Mouse (Mus musculus) left cerebral cortex, adult 8-10 months (tissue): ENCODE data around the gene Ppdpf. TPM values are rescaled to one million over a fixed set of nuclear protein-coding genes. Genes with fewer than 3 reads are reported as not detected.
"Not testable (repeated sequence)": the region's sequence is repeated elsewhere in the genome, so short reads cannot be mapped to it uniquely, and the experiment has no call there.

ENCODE experiments used
- DNase-seq, 2 experiments: peaks; one replicate each; pipeline ENCODE4 v3.0.0; 2022; ENCODE audit warnings: low spot score in 2 of 2
- total RNA-seq, 4 experiments: library from RNA; stranded (reverse); gene quantifications; 2 replicates each; pipeline ENCODE4 v1.2.4; 2022

Gene Ppdpf
- total RNA-seq, 4 experiments from 2014 or later: 73.1 to 84.3 (median 75.9) TPM

- DNase-seq: peak in 1 of 2 experiments; percentile 90
These were observed 27.9 kb upstream of the Ppdpf start for GRCm38 (mm10) chr2:181159091-181159514.

- DNase-seq: peak in 1 of 2 experiments; percentile 81
These were observed 27.3 kb upstream of the Ppdpf start for GRCm38 (mm10) chr2:181159771-181160170.

GRCm38 (mm10) chr2:181160821-181161220, 26.2 kb upstream of the Ppdpf start:
- DNase-seq: no peak

- no peak for DNase-seq
These were observed 20.6 kb upstream of the Ppdpf start for GRCm38 (mm10) chr2:181166469-181166868.

GRCm38 (mm10) chr2:181174646-181175045, 12.4 kb upstream of the Ppdpf start:
- no peak for DNase-seq

GRCm38 (mm10) chr2:181178015-181178414, 9.0 kb upstream of the Ppdpf start:
- no peak for DNase-seq

GRCm38 (mm10) chr2:181178471-181178870, 8.6 kb upstream of the Ppdpf start:
- DNase-seq: no peak

GRCm38 (mm10) chr2:181180898-181181297, 6.1 kb upstream of the Ppdpf start:
- DNase-seq: no peak

GRCm38 (mm10) chr2:181186635-181187034, 412 bp upstream of the Ppdpf start:
- DNase-seq: peak; percentile 74 to 79

- DNase-seq: no peak
These were observed 1.6 kb downstream of the Ppdpf start for GRCm38 (mm10) chr2:181188681-181189080.

- DNase-seq: no peak
These were observed 2.3 kb downstream of the Ppdpf start for GRCm38 (mm10) chr2:181189321-181189720.

- not testable (repeated sequence) for DNase-seq
These were observed 4.3 kb downstream of the Ppdpf start for GRCm38 (mm10) chr2:181191385-181191784.

- no peak for DNase-seq
These were observed 4.9 kb downstream of the Ppdpf start for GRCm38 (mm10) chr2:181191936-181192335.

GRCm38 (mm10) chr2:181193044-181193443, 6.0 kb downstream of the Ppdpf start:
- no peak for DNase-seq

- no peak for DNase-seq
These were observed 9.7 kb downstream of the Ppdpf start for GRCm38 (mm10) chr2:181196628-181197300.

GRCm38 (mm10) chr2:181201606-181202005, 14.6 kb downstream of the Ppdpf start:
- no peak for DNase-seq

- DNase-seq: no peak
These were observed 15.4 kb downstream of the Ppdpf start, which contains the start of gene Ptk6 for GRCm38 (mm10) chr2:181202422-181202821. Ptk6 (minus strand) TSS chr2:181202789.

- no peak for DNase-seq
These were observed 15.8 kb downstream of the Ppdpf start for GRCm38 (mm10) chr2:181202886-181203285.

- no peak for DNase-seq
These were observed 18.6 kb downstream of the Ppdpf start for GRCm38 (mm10) chr2:181205678-181206077.

GRCm38 (mm10) chr2:181206118-181206517, 19.1 kb downstream of the Ppdpf start:
- no peak for DNase-seq

- DNase-seq: no peak
These were observed 25.5 kb downstream of the Ppdpf start for GRCm38 (mm10) chr2:181212389-181213020.

- DNase-seq: no peak
These were observed 26.0 kb downstream of the Ppdpf start, which contains the start of gene Srms for GRCm38 (mm10) chr2:181213021-181213445. Srms (minus strand) TSS chr2:181213185.

GRCm38 (mm10) chr2:181216037-181216436, 29.0 kb downstream of the Ppdpf start:
- DNase-seq: no peak
